Mouse (Mus musculus) heart, embryonic 11.5 days (tissue): Measurements from ENCODE around the gene Tst. TPM values are rescaled to one million over a fixed set of nuclear protein-coding genes. Genes with fewer than 3 reads are reported as not detected.

Source experiments
- ATAC-seq: fragments of 200-750 bp; cut with Nextera tagmentation; replicated peaks from 2 replicates; pipeline ENCODE4 v1.8.0; 2017; ENCODE audit warnings: moderate library complexity; ENCODE audit not compliant: insufficient number of reproducible peaks, low FRiP score, low TSS enrichment
- H3K27ac ChIP-seq: fragments of 300-500 bp; sonication (generic); 2 replicates; pipeline ENCODE4 v1.5.1; 2014; ENCODE audit warnings: mild to moderate bottlenecking, low read depth, low read length
- H3K27me3 ChIP-seq: fragments of 300-500 bp; sonication (generic); 2 replicates; pipeline ENCODE4 v1.6.1; 2014; ENCODE audit warnings: mild to moderate bottlenecking, low read length, mixed read lengths; ENCODE audit not compliant: control insufficient read depth, insufficient read depth
- H3K36me3 ChIP-seq: fragments of 300-500 bp; sonication (generic); 2 replicates; pipeline ENCODE4 v1.6.1; 2014; ENCODE audit warnings: mild to moderate bottlenecking, low read length, moderate library complexity, mixed read lengths; ENCODE audit not compliant: control insufficient read depth, insufficient read depth
- H3K4me1 ChIP-seq: fragments of 300-500 bp; sonication (generic); 2 replicates; pipeline ENCODE4 v1.6.1; 2014; ENCODE audit warnings: low read length; ENCODE audit not compliant: control insufficient read depth, insufficient read depth
- H3K4me2 ChIP-seq: fragments of 300-500 bp; sonication (generic); 2 replicates; pipeline ENCODE4 v1.6.1; 2014; ENCODE audit warnings: mild to moderate bottlenecking, moderate library complexity
- H3K4me3 ChIP-seq: fragments of 300-500 bp; sonication (generic); 2 replicates; pipeline ENCODE4 v1.5.1; 2014; ENCODE audit warnings: low read depth, low read length
- H3K9ac ChIP-seq: fragments of 300-500 bp; sonication (generic); 2 replicates; pipeline ENCODE4 v1.6.1; 2014; ENCODE audit warnings: mild to moderate bottlenecking, low read depth, low read length, moderate library complexity
- H3K9me3 ChIP-seq: fragments of 300-500 bp; sonication (generic); replicated peaks from 2 replicates; pipeline ENCODE4 v1.6.1; 2016; ENCODE audit warnings: low read length; ENCODE audit not compliant: control insufficient read depth
- WGBS: fragments of 180-500 bp; shearing (Covaris S2); extraction: QIAGEN DNeasy Blood & Tissue Kit; methylation state at CpG from one replicate; pipeline ENCODE4 v1.1.7; 2014; ENCODE audit not compliant: insufficient replicate concordance; 5-methylcytosine and 5-hydroxymethylcytosine counted together
- polyA plus RNA-seq: library from polyadenylated mRNA; unstranded; fragments of >200 nt; fragmentation: Nextera tagmentation; extraction: Ambion mirVana; gene quantifications from 2 replicates; pipeline ENCODE4 v1.2.1, GENCODE M21; 2014

Gene Tst
- polyA plus RNA-seq, 1 experiment from 2014 or later, result 13.5 TPM

- Histone ChIP-seq H3K4me2 (no peak overlapping the region), H3K27ac (no peak overlapping the region), H3K4me1 (peaks cover 22% of the 10 kb centered on the region), H3K36me3 (no peaks in the 10 kb centered on the region), H3K4me3 (no peak overlapping the region), H3K9ac (no peak overlapping the region), H3K27me3 (peaks cover 6% of the 10 kb centered on the region), H3K9me3 (no peaks in the 10 kb centered on the region)
- no peak for ATAC-seq
- WGBS, result 78% methylated on average over 11 of the region's 11 CpGs
Observed at GRCm38 (mm10) chr15:78435681-78436080, 30.0 kb upstream of the Tst start.

GRCm38 (mm10) chr15:78434896-78435520 lies 29.3 kb upstream of the Tst start:
- no peak overlapping the region for H3K4me2 ChIP-seq
- WGBS, result 31% methylated on average over 6 of the region's 6 CpGs
- H3K4me3 ChIP-seq, result no peak overlapping the region
- peaks cover 6% of the 10 kb centered on the region for H3K27me3 ChIP-seq
- ATAC-seq, result no peak
- H3K4me1 ChIP-seq, result peaks cover 22% of the 10 kb centered on the region
- H3K9me3 ChIP-seq, result no peaks in the 10 kb centered on the region
- H3K9ac ChIP-seq, result no peak overlapping the region
- no peak overlapping the region for H3K27ac ChIP-seq
- no peaks in the 10 kb centered on the region for H3K36me3 ChIP-seq

- Histone ChIP-seq H3K4me3 (no peak overlapping the region), H3K4me2 (no peak overlapping the region), H3K4me1 (peaks cover 11% of the 10 kb centered on the region; the same call in 1 of the 2 replicates), H3K9me3 (no peaks in the 10 kb centered on the region), H3K27me3 (peaks cover 12% of the 10 kb centered on the region), H3K27ac (no peak overlapping the region), H3K36me3 (no peaks in the 10 kb centered on the region), H3K9ac (no peak overlapping the region)
- no peak for ATAC-seq
- WGBS, result 77% methylated on average over 7 of the region's 7 CpGs
Observed at GRCm38 (mm10) chr15:78431541-78432121, 25.9 kb upstream of the Tst start.

GRCm38 (mm10) chr15:78430874-78431273 lies 25.2 kb upstream of the Tst start:
- WGBS, result 83% methylated on average over 10 of the region's 10 CpGs
- H3K9me3 ChIP-seq, result no peaks in the 10 kb centered on the region
- no peaks in the 10 kb centered on the region for H3K36me3 ChIP-seq
- no peak overlapping the region for H3K27ac ChIP-seq
- no peak overlapping the region for H3K9ac ChIP-seq
- H3K4me2 ChIP-seq, result no peak overlapping the region
- peaks cover 7% of the 10 kb centered on the region; the same call in 1 of the 2 replicates for H3K4me1 ChIP-seq
- H3K4me3 ChIP-seq, result no peak overlapping the region
- H3K27me3 ChIP-seq, result peaks cover 9% of the 10 kb centered on the region
- ATAC-seq, result no peak

GRCm38 (mm10) chr15:78429871-78430622 lies 24.3 kb upstream of the Tst start:
- Histone ChIP-seq H3K27ac (peak overlapping the region; percentile 41; the same call in 1 of the 2 replicates), H3K27me3 (peaks cover 9% of the 10 kb centered on the region), H3K36me3 (no peaks in the 10 kb centered on the region), H3K9ac (no peak overlapping the region), H3K4me2 (no peak overlapping the region; the same call in none of the 2 replicates), H3K4me1 (peaks cover 7% of the 10 kb centered on the region; the same call in 1 of the 2 replicates), H3K4me3 (no peak overlapping the region), H3K9me3 (no peaks in the 10 kb centered on the region)
- no peak for ATAC-seq
- WGBS, result 70% methylated on average over 13 of the region's 13 CpGs

- Histone ChIP-seq H3K36me3 (no peaks in the 10 kb centered on the region), H3K9me3 (no peaks in the 10 kb centered on the region), H3K27ac (no peak overlapping the region), H3K4me2 (peak overlapping the region; percentile 91), H3K9ac (peak overlapping the region; percentile 73), H3K27me3 (peaks cover 11% of the 10 kb centered on the region), H3K4me3 (peak overlapping the region; percentile 72), H3K4me1 (peaks cover 7% of the 10 kb centered on the region; the same call in 1 of the 2 replicates)
- ATAC-seq, result no peak
- 5% methylated on average over 3 of the region's 3 CpGs for WGBS
Observed at GRCm38 (mm10) chr15:78429139-78429459, 23.4 kb upstream of the Tst start.

GRCm38 (mm10) chr15:78428391-78429138 lies 22.9 kb upstream of the Tst start, which contains the start of gene Kctd17:
Gene Kctd17, plus strand, starts transcription at chr15:78428564.
- Histone ChIP-seq H3K36me3 (no peaks in the 10 kb centered on the region), H3K4me3 (peak within 1 kb of the TSS; percentile 72), H3K27ac (no peak within 1 kb of the TSS), H3K9ac (peak within 1 kb of the TSS; percentile 73), H3K27me3 (peaks cover 11% of the 10 kb centered on the region), H3K9me3 (no peaks in the 10 kb centered on the region), H3K4me2 (peak within 1 kb of the TSS; percentile 91), H3K4me1 (peaks cover 7% of the 10 kb centered on the region; the same call in 1 of the 2 replicates)
- ATAC-seq, result peak; percentile 76; the same call in 1 of the 2 replicates
- WGBS, result 1% methylated on average over 52 of the region's 52 CpGs

- Histone ChIP-seq H3K9ac (no peak overlapping the region), H3K4me1 (peaks cover 7% of the 10 kb centered on the region; the same call in 1 of the 2 replicates), H3K27ac (no peak overlapping the region), H3K9me3 (no peaks in the 10 kb centered on the region), H3K4me3 (no peak overlapping the region), H3K27me3 (peaks cover 15% of the 10 kb centered on the region), H3K4me2 (no peak overlapping the region), H3K36me3 (no peaks in the 10 kb centered on the region)
- no peak for ATAC-seq
- 54% methylated on average over 4 of the region's 4 CpGs for WGBS
Observed at GRCm38 (mm10) chr15:78425230-78425629, 19.5 kb upstream of the Tst start.
